Mouse (Mus musculus) layer of hippocampus, adult 8-10 months (tissue): ENCODE measurements around the gene Stab1. TPM values are rescaled to one million over a fixed set of nuclear protein-coding genes. Genes with fewer than 3 reads are reported as not detected.

Experiments
- DNase-seq, 2 experiments: peaks; one replicate each; pipeline ENCODE4 v3.0.0; 2022; ENCODE audit warnings: low spot score in 2 of 2
- total RNA-seq, 4 experiments: library from RNA; stranded (reverse); gene quantifications; 2 replicates each; pipeline ENCODE4 v1.2.4; 2022

The Stab1 gene
- total RNA-seq, 4 experiments from 2014 or later = 17.6 to 27.0 (median 25.1) TPM

- DNase-seq = no peak
Observed at GRCm38 (mm10) chr14:31194891-31195513, 26.6 kb upstream of the Stab1 start.

DNA sequence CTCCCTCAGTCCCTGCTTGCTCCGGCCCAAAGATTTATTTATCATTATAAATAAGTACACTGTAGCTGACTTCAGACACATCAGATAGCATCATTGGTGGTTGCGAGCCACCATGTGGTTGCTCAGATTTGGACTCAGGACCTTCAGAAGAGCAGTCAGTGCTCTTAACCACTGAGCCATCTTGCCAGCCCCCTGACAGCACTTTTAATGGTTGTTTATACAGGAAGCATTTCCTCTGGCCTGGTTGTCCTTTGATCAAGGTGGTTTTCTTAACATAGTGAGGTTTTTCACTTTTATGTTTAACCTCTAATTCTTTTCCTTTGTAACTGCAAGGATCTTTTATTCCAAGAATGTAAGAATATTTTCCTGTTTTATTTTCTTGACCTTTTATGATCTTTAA lies 26.0 kb upstream of the Stab1 start:
- DNase-seq = no peak

DNA sequence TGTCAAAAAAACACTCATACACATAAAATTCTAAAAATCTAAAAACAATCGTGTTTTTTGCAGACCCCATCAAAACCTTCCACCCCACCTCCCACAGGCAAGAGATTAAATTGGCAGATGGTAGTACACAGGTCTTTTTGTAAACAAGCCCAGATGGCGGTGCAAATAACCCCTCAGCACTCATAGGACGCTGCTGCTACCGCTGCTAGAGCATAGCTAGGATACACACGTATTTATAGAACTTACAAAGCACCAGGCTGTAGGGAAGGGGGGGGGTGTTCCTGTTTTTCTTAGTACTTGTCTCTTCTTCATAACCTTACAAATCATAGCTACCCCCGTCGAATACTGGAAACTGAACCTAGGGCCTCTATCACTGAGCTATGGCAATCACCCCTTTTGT lies 25.4 kb upstream of the Stab1 start:
- DNase-seq = peak in 1 of 2 experiments; percentile 43

DNA sequence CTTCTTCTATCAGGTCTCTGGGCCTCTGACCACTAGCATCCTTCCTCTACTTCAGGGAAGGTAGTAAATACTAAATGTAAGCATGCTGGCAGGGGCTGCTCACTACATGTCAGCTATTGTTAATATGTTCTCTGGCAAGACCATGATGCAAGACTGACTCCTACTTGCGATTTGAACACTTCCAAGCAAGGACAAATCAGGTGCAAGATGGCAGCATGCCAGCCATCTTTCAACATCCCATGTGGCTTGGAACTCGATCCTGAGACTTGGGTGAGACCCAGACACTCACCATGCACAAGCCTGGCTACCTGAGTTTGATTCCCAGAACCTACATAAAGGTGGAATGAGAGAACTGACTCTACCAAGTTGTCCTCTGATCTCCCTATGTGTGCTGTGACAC lies 23.5 kb upstream of the Stab1 start:
- DNase-seq = no peak

GRCm38 (mm10) chr14:31189348-31189747 lies 20.9 kb upstream of the Stab1 start:
- DNase-seq = no peak

GRCm38 (mm10) chr14:31188771-31189181 lies 20.3 kb upstream of the Stab1 start:
- DNase-seq = no peak

DNA sequence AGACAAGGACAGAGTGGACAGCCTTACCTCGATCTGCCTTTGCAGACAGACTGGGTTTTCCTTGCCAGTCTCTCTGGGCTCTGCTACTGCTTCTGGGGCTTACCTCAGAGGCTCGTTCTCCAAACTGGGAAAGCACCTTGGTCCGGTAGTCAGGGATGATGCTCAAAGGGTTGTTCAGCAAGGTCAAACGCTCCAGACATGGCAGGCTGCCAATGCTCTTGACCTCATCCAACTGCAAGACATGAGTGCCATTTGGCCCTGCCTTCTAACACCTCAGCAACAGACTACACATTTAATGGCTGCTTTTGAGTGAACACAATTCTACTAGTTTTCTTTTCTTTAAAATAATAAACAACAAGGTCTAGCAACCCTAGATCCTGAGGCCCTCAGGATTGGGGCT lies 18.2 kb upstream of the Stab1 start:
- no peak for DNase-seq

GRCm38 (mm10) chr14:31184195-31184594 lies 15.8 kb upstream of the Stab1 start:
- DNase-seq = no peak

GRCm38 (mm10) chr14:31183541-31183940 lies 15.1 kb upstream of the Stab1 start:
- DNase-seq = no peak

DNA sequence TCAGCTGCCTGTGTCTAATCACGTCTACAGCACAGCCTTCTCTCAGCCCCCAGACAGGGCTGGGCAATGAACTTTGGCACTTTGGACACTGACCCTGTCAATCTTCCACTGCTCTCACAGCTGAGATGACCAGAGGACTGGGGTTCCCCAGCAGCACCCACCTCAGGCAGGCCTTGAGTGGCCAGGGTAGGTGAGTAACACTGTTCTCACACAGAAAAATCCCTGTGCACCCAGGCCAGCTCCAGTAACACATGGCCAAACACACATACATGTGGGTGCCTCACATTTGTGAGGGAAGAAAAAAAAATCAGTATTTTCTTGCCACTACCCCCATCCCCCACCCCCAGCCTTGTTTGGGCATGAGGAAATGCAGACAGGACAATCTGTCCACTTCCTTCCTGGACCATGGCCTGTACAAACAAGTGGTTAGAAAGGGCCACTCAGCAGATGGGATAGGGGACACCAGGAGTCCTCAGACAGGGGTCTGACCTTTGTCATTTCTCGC lies 14.4 kb upstream of the Stab1 start:
- DNase-seq = no peak

DNA sequence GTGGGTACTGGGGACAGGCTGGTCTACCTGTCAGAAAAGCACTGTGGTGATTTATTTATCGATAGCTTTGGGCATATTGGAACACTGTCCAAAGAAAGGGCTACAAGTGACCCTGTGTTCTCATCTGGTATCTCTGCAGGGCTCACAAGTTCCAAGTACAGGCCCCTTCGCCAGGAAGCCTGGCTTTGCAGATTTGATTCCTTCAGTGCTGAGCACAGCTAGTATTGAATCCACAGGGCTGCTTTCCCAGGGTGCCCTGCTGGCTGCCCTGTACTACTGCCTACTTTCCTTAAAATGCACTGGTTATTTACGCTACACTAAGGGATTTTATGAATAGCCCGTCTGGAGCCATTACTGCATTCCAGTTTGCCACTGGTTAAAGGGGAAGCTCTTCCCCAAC lies 13.1 kb upstream of the Stab1 start:
- no peak for DNase-seq

DNA sequence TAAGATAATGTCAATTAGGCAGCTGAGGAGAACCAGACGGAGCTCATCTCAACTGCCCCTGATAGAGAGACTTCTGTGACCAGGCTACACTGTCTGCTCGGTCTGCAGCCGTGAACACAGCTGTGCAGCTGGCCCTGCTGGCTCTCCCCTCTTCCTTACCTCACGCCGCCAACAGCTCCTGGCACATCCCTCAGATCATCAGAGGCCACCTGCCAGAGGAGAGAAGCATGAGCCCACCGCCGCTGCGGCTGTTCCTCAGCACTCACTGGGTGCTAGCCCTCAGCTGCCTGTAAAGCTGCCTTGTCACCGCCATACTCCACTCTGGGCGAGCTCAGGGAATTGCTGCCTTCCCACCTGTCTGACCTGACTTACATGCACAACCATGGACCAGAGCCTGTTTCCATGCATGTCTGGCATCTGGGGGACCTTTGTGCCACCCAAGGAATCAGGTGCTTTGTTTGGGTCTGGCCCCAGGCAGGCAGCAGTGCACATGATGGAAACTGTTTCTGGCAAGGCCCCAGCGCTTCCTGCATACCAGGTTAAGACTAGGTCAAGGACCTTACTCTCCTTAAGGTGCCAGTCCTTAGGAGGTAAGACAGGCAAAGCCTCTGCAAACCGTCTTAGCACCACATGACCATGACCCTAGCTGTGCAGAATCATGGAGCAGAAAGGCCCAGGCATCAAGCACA lies 11.4 kb upstream of the Stab1 start:
- DNase-seq = no peak

- DNase-seq = no peak
Observed at GRCm38 (mm10) chr14:31177715-31178114, 9.3 kb upstream of the Stab1 start.

DNA sequence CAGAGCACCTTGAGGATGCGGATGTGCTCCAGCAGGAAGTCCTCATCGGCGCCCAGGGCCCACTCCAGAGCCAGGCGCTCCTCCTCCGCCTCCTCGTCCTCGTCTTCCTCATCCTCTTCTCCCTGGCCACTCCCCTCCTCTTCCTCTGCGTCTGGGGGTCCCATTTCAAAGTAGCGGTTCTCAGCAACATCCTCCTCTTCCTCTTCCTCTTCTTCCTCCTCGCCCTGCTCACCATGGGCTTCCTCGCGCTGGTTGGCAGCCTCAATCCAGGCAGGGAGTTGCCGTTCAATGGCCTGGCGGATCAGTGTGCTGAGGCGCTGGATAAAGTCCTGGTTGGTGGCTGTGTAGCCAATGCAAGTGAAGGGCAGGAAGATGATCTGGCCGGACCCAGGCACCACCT lies 8.8 kb upstream of the Stab1 start:
- no peak for DNase-seq

DNA sequence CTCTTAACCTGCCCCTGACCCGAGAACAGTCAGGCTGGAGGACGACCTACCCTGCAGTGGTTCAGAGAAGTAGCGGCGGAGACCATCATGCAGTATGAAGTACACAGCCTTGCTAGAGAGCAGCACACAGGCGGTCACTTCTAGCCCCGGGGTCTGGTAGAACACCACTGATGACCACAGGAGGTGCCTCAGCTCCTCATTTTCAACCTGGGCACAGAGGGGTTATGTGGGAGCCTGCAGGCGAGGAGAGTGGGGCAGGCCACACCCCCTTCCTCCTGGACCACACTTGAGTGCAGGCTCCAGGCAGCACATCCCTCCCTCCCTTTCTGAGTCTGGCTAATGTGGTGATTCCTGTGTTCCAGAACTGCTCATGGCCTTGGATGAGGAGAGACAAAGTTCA lies 5.1 kb upstream of the Stab1 start:
- DNase-seq = no peak

GRCm38 (mm10) chr14:31172781-31173455 lies 4.5 kb upstream of the Stab1 start:
- DNase-seq = no peak

- no peak for DNase-seq
Observed at GRCm38 (mm10) chr14:31171821-31172220, 3.4 kb upstream of the Stab1 start.

DNA sequence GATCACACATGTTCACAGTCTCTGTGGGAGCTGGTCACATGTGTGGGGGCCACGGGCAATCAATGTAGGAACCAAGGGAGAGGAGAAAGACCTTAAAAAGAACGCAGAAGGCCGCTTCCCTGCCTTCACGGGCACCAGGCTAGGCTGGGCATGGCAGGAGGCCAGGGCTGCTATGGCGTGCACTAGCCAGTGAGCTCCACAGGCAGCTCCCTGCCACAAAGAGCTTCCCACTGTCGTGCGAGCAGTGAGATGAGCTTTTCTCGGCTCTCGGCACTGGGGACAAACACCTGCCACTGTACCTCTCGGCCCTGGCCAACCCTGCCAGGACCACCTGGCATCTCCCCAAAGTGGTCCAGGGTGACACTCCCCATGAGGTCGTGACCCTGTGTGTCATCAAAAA lies 2.9 kb upstream of the Stab1 start:
- DNase-seq = no peak

DNA sequence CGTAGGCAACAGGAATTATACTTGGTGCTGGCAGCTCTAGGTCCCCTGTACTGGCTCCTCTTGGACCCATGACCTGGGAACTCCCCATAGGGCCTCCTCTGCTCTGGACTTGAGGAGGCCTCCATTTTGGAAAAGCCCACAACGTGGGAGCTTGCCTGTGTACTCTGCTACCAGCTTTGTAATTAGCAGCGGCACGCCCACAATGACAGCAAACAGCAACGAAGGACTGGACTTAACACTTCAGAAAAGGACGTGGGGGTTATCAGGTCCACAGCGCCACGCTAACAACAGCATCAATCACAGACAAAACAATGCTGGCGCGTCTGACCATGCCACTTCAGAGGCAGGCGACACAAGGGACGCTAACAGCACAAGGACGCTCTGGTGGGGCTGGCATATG lies 2.5 kb upstream of the Stab1 start:
- no peak for DNase-seq

DNA sequence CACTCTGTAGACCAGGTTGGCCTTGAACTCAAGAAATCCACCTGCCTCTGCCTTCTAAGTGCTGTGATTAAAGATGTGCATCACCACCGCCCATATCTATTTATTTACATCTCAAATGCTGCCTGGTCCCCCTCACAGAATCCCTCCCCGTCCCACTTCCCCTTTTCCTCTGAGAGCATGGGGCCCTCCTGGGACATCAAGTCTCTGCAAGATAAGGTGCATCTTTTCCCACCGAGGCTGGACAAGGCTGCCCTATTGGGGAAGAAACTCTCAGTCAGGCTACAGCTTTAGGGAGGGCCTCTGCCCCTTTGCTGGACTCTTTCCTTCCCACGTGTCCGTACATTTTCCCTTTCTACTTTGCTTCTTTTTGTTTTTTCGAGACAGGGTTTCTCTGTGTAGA lies 1.1 kb upstream of the Stab1 start:
- DNase-seq = no peak

DNA sequence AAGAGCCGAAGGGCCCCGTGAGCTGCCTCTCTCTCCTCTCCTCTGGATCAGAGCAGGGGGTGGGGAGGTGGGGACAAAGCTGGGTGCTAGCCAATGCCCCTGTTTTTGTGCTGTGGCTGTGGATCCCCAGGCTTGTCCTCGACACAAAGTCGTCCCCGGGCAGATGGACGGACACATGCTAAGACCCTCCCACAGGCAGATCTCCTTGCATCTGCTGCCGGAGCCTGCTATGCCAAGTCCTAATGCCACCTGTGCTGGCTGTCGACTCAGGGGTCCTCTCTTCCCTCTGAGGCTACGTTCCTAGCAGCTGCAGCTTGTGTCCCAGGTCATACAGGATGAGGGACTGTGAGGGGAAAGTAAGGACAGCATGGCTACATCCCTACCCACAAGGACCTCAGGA lies 1.6 kb downstream of the Stab1 start:
- no peak for DNase-seq

DNA sequence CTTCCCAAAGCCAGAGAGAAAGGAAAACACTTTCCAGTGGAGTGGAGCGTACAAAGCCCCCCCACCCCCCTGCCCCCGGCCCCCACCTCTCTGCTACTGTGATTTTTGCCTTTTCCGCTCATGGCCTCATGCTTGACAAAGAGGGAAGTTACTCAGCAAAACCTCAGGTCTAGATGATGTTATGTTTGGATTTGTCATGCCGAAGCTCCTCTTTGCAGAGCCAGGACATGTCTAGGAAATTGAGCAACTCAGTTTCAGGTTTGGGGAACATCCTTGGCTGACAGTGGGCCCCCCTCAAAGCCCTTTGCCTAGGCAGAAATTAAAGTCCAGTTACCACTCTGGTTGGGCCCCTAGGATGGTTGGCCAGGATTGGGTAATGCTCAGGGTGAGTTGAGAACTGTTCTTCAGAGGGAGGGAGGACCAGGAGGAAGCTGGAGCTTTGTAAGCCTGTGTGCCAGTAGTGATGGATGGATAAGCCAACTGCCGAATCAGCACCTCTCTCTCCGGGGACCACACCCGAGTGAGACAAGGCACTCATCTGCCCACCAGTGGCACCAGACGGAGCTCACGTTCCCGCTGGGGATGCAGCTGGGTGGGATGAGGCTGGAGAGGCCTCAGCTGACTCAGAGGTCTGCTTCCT lies 2.3 kb downstream of the Stab1 start:
- no peak for DNase-seq
